In the genomic region with DNA sequence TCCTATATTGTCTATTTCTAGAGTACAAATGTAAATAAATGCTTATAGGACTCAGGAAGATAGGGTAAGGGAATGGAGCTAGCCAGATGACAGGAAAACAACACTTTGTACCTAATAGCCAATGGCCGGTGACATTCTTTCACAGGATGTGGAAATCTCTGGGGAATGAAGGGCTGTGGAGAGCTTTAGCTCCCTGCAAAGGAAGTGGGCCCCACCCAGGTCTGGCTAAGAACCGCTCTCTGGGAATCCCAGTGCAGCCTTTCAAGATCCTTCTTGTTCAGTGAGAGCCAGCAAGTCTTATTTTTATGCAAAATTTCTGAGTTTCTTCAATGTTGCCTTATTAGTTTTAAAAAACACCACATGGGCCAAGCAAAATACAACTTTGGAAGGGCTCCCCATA, we compare ENCODE assay signal across 12 mouse cellular contexts. TPM values are rescaled to one million over a fixed set of nuclear protein-coding genes. Genes with fewer than 3 reads are reported as not detected.
DNase-seq lines count a peak whose midpoint lies in the region; TF ChIP-seq lines count a peak whose summit lies in the region.
"Had no signal": no experiment of that assay in that cellular context is flagged by ENCODE, and none has a peak within 500 bp of the region (broad histone marks: within the 10 kb centered on the region; RNA-seq: fewer than 3 reads in every experiment).

No protein-coding gene starts in this region.

- 28% methylated on average over 2 of the region's 2 CpGs for WGBS in heart, adult 2 months
- WGBS in heart, embryonic 10.5 days = 47% methylated on average over 2 of the region's 2 CpGs
- WGBS in hindbrain, embryonic 10.5 days = 74% methylated on average over 2 of the region's 2 CpGs

- H3K36me3 ChIP-seq in heart, adult 2 months (ENCODE audit: control insufficient read depth, insufficient read depth, low read length) = peaks cover 7% of the 10 kb centered on the region
- no peaks in the 10 kb centered on the region for H3K36me3 ChIP-seq in heart, embryonic 10.5 days
- no peaks in the 10 kb centered on the region for H3K36me3 ChIP-seq in hindbrain, embryonic 10.5 days
- H3K36me3 ChIP-seq: neural tube, embryonic 12.5 days had no signal

- intact Hi-C loops in heart, adult 2 months (cut with DNase I) = loop anchor here (2.0 to 10.0 kb wide), 2 partner anchors 30 to 1000 kb away; no protein-coding TSS in a partner anchor
- intact Hi-C loops in gastrocnemius, postnatal 36 days (cut with DNase I) = no loop called here

- H3K4me3 ChIP-seq in heart, adult 2 months = no peak overlapping the region
- H3K4me3 ChIP-seq in heart, embryonic 10.5 days = no peak overlapping the region
- no peak overlapping the region for H3K4me3 ChIP-seq in hindbrain, embryonic 10.5 days
- H3K4me3 ChIP-seq: neural tube, embryonic 12.5 days had no signal

- H3K79me2 ChIP-seq in heart, adult 2 months (replicated peaks; ENCODE audit: control insufficient read depth, insufficient read depth, low read length) = no peaks in the 10 kb centered on the region

- no peaks in the 10 kb centered on the region for H3K9me3 ChIP-seq in heart, embryonic 10.5 days
- H3K9me3 ChIP-seq in hindbrain, embryonic 10.5 days = no peaks in the 10 kb centered on the region
- H3K9me3 ChIP-seq: neural tube, embryonic 12.5 days had no signal

- no peak for TF ChIP-seq CTCF in heart, adult 2 months (IDR thresholded peaks at IDR 0.05)

- H3K27me3 ChIP-seq in heart, adult 2 months (ENCODE audit: control insufficient read depth, insufficient read depth, low read length) = no peaks in the 10 kb centered on the region
- no peaks in the 10 kb centered on the region for H3K27me3 ChIP-seq in heart, embryonic 10.5 days (ENCODE audit: insufficient read depth, poor library complexity, severe bottlenecking)
- H3K27me3 ChIP-seq in hindbrain, embryonic 10.5 days (ENCODE audit: insufficient read depth, poor library complexity, severe bottlenecking) = no peaks in the 10 kb centered on the region
- H3K27me3 ChIP-seq: neural tube, embryonic 12.5 days had no signal

- H3K27ac ChIP-seq in heart, adult 2 months = peak overlapping the region; percentile 70
- no peak overlapping the region for H3K27ac ChIP-seq in heart, embryonic 10.5 days
- H3K27ac ChIP-seq in hindbrain, embryonic 10.5 days = no peak overlapping the region
- H3K27ac ChIP-seq: hindbrain, postnatal 0 days; liver, embryonic 14.5 days; neural tube, embryonic 12.5 days had no signal

- TF ChIP-seq POLR2A in heart, adult 2 months (IDR thresholded peaks at IDR 0.05; ENCODE audit: insufficient read depth, low read depth, low read length) = no peak

- H3K9ac ChIP-seq in heart, adult 2 months (ENCODE audit: low read depth, low read length) = no peak overlapping the region
- H3K9ac ChIP-seq: liver, embryonic 14.5 days; neural tube, embryonic 12.5 days had no signal

- 0 out of 2 replicates have a peak, but pooled peaks have one; percentile 24 for TF ChIP-seq EP300 in heart, adult 2 months (IDR thresholded peaks at IDR 0.05; ENCODE audit: insufficient read depth, low read depth, low read length)

- H3K4me1 ChIP-seq in heart, adult 2 months (ENCODE audit: control insufficient read depth, insufficient read depth, low read length) = peaks cover 9% of the 10 kb centered on the region
- H3K4me1 ChIP-seq in heart, embryonic 10.5 days = no peaks in the 10 kb centered on the region
- no peaks in the 10 kb centered on the region for H3K4me1 ChIP-seq in hindbrain, embryonic 10.5 days (replicated peaks)
- H3K4me1 ChIP-seq: neural tube, embryonic 12.5 days had no signal

- peak; percentile 71 to 84 for DNase-seq in heart, adult 2 months
- DNase-seq in heart, embryonic 10.5 days (ENCODE audit: low spot score) = no peak
- peak; percentile 8 for DNase-seq in adrenal gland, postnatal 25 days
- DNase-seq in gastrocnemius, postnatal 36 days = peak; percentile 36 to 59
- peak; percentile 39 for DNase-seq in kidney, postnatal 10 days
- no peak for DNase-seq in cerebellum, adult 8-10 months
- DNase-seq in hindbrain, embryonic 10.5 days (ENCODE audit: low spot score) = no peak
- DNase-seq in layer of hippocampus, postnatal 10 days (ENCODE audit: low spot score in 2 of 2) = no peak
- DNase-seq: cerebellum, postnatal 10 days had no signal

RNA-seq across cellular contexts. Expression of gene Pappa2, which starts 54.7 kb away (rescaled TPM):
- under 1 TPM; 0.09 to 0.47 TPM for total RNA-seq in heart, adult 2 months (2021)
- polyA plus RNA-seq in heart, adult 2 months (2012; rRNA removed) = 0.12 and 0.29 TPM in 2 replicates
- 0.22 TPM in 1 of 2 replicates, not detected in the other for polyA plus RNA-seq in heart, embryonic 10.5 days (2016; fragmentation: Nextera tagmentation; extraction: Ambion mirVana)
- total RNA-seq in adrenal gland, postnatal 25 days (2021) = 0.06 TPM in 1 of 2 replicates, not detected in the other
- total RNA-seq in gastrocnemius, postnatal 36 days (2021) = under 1 TPM in 1 of 2 experiments, not detected in 1; 0.12 TPM
- 1.0 and 1.7 TPM in 2 replicates for polyA plus RNA-seq in hindbrain, embryonic 10.5 days (2016; fragmentation: Nextera tagmentation; extraction: Ambion mirVana)
- 1 to 10 TPM; 3.5 to 3.7 TPM for total RNA-seq in layer of hippocampus, postnatal 10 days (2021)

Comparison
In these comparisons a context has a peak if more than half of its experiments do, and no peak if none do; other contexts are left out.
1. DNase-seq: peak in heart, adult 2 months (2 of 2), adrenal gland, postnatal 25 days (single experiment), gastrocnemius, postnatal 36 days (2 of 2) and kidney, postnatal 10 days (single experiment); none in heart, embryonic 10.5 days (single experiment), cerebellum, adult 8-10 months (single experiment), hindbrain, embryonic 10.5 days (single experiment) and layer of hippocampus, postnatal 10 days (0 of 2).